Mouse (Mus musculus): ENCODE results near the gene Git1. TPM values are rescaled to one million over a fixed set of nuclear protein-coding genes. Genes with fewer than 3 reads are reported as not detected.
"Not testable (repeated sequence)": the region's sequence is repeated elsewhere in the genome, so short reads cannot be mapped to it uniquely, and the experiment has no call there.

Git1 gene
- polyA plus RNA-seq, 1 experiment = 566 TPM

- H3K4me3 ChIP-seq (ENCODE audit: control insufficient read depth, low read depth, low read length) = no peak overlapping the region
- H3K4me1 ChIP-seq (ENCODE audit: control insufficient read depth, insufficient read depth, low read length) = peaks cover 11% of the 10 kb centered on the region
- no peak overlapping the region for H3K27ac ChIP-seq (ENCODE audit: control insufficient read depth, insufficient read depth, low read depth, low read length)
- TF ChIP-seq POLR2A (IDR thresholded peaks at IDR 0.05; ENCODE audit: control insufficient read depth, low read depth, low read length) (no peak), CTCF (IDR thresholded peaks at IDR 0.05; ENCODE audit: control insufficient read depth, insufficient read depth, insufficient replicate concordance, low read depth, low read length) (no peak)
- H3K27me3 ChIP-seq (ENCODE audit: control insufficient read depth, insufficient read depth, low read length) = no peaks in the 10 kb centered on the region
- no peaks in the 10 kb centered on the region for H3K36me3 ChIP-seq (ENCODE audit: control insufficient read depth, insufficient read depth, low read length)
These were observed 27.5 kb downstream of the Git1 start for GRCm38 (mm10) chr11:77520601-77521529.

GRCm38 (mm10) chr11:77525804-77526486, 32.6 kb downstream of the Git1 start:
- no peak for TF ChIP-seq CTCF (IDR thresholded peaks at IDR 0.05; ENCODE audit: control insufficient read depth, insufficient read depth, insufficient replicate concordance, low read depth, low read length)
- no peak for TF ChIP-seq POLR2A (IDR thresholded peaks at IDR 0.05; ENCODE audit: control insufficient read depth, low read depth, low read length)
- Histone ChIP-seq H3K27ac (ENCODE audit: control insufficient read depth, insufficient read depth, low read depth, low read length) (no peak overlapping the region), H3K27me3 (ENCODE audit: control insufficient read depth, insufficient read depth, low read length) (no peaks in the 10 kb centered on the region), H3K4me3 (ENCODE audit: control insufficient read depth, low read depth, low read length) (no peak overlapping the region), H3K36me3 (ENCODE audit: control insufficient read depth, insufficient read depth, low read length) (no peaks in the 10 kb centered on the region), H3K4me1 (ENCODE audit: control insufficient read depth, insufficient read depth, low read length) (no peaks in the 10 kb centered on the region)

- not testable (repeated sequence) for H3K27me3 ChIP-seq (ENCODE audit: control insufficient read depth, insufficient read depth, low read length); H3K27ac ChIP-seq (ENCODE audit: control insufficient read depth, insufficient read depth, low read depth, low read length); H3K4me1 ChIP-seq (ENCODE audit: control insufficient read depth, insufficient read depth, low read length); H3K4me3 ChIP-seq (ENCODE audit: control insufficient read depth, low read depth, low read length); H3K36me3 ChIP-seq (ENCODE audit: control insufficient read depth, insufficient read depth, low read length)
These were observed 35.1 kb downstream of the Git1 start for GRCm38 (mm10) chr11:77528420-77528819.

- Histone ChIP-seq H3K4me1 (ENCODE audit: control insufficient read depth, insufficient read depth, low read length) (no peaks in the 10 kb centered on the region), H3K36me3 (ENCODE audit: control insufficient read depth, insufficient read depth, low read length) (no peaks in the 10 kb centered on the region; the same call in 1 of the 2 replicates), H3K27ac (ENCODE audit: control insufficient read depth, insufficient read depth, low read depth, low read length) (no peak overlapping the region), H3K27me3 (ENCODE audit: control insufficient read depth, insufficient read depth, low read length) (no peaks in the 10 kb centered on the region), H3K4me3 (ENCODE audit: control insufficient read depth, low read depth, low read length) (no peak overlapping the region)
- TF ChIP-seq POLR2A (IDR thresholded peaks at IDR 0.05; ENCODE audit: control insufficient read depth, low read depth, low read length) (no peak), CTCF (IDR thresholded peaks at IDR 0.05; ENCODE audit: control insufficient read depth, insufficient read depth, insufficient replicate concordance, low read depth, low read length) (no peak)
These were observed 36.3 kb downstream of the Git1 start for GRCm38 (mm10) chr11:77529644-77530043.

GRCm38 (mm10) chr11:77530862-77531261, 37.5 kb downstream of the Git1 start:
- Histone ChIP-seq H3K27me3 (ENCODE audit: control insufficient read depth, insufficient read depth, low read length) (no peaks in the 10 kb centered on the region), H3K36me3 (ENCODE audit: control insufficient read depth, insufficient read depth, low read length) (no peaks in the 10 kb centered on the region; the same call in 1 of the 2 replicates), H3K4me1 (ENCODE audit: control insufficient read depth, insufficient read depth, low read length) (no peaks in the 10 kb centered on the region), H3K27ac (ENCODE audit: control insufficient read depth, insufficient read depth, low read depth, low read length) (no peak overlapping the region), H3K4me3 (ENCODE audit: control insufficient read depth, low read depth, low read length) (no peak overlapping the region)
- TF ChIP-seq CTCF (IDR thresholded peaks at IDR 0.05; ENCODE audit: control insufficient read depth, insufficient read depth, insufficient replicate concordance, low read depth, low read length) (no peak), POLR2A (IDR thresholded peaks at IDR 0.05; ENCODE audit: control insufficient read depth, low read depth, low read length) (no peak)

- Histone ChIP-seq H3K27ac (ENCODE audit: control insufficient read depth, insufficient read depth, low read depth, low read length) (no peak overlapping the region), H3K27me3 (ENCODE audit: control insufficient read depth, insufficient read depth, low read length) (no peaks in the 10 kb centered on the region), H3K4me3 (ENCODE audit: control insufficient read depth, low read depth, low read length) (no peak overlapping the region), H3K36me3 (ENCODE audit: control insufficient read depth, insufficient read depth, low read length) (no peaks in the 10 kb centered on the region; the same call in 1 of the 2 replicates), H3K4me1 (ENCODE audit: control insufficient read depth, insufficient read depth, low read length) (no peaks in the 10 kb centered on the region)
- no peak for TF ChIP-seq CTCF (IDR thresholded peaks at IDR 0.05; ENCODE audit: control insufficient read depth, insufficient read depth, insufficient replicate concordance, low read depth, low read length)
- TF ChIP-seq POLR2A (IDR thresholded peaks at IDR 0.05; ENCODE audit: control insufficient read depth, low read depth, low read length) = no peak
These were observed 39.0 kb downstream of the Git1 start for GRCm38 (mm10) chr11:77532202-77532846.

GRCm38 (mm10) chr11:77545261-77545660, 51.9 kb downstream of the Git1 start:
- H3K27me3 ChIP-seq (ENCODE audit: control insufficient read depth, insufficient read depth, low read length) = no peaks in the 10 kb centered on the region
- H3K4me3 ChIP-seq (ENCODE audit: control insufficient read depth, low read depth, low read length) = no peak overlapping the region
- TF ChIP-seq CTCF (IDR thresholded peaks at IDR 0.05; ENCODE audit: control insufficient read depth, insufficient read depth, insufficient replicate concordance, low read depth, low read length) = no peak
- no peak for TF ChIP-seq POLR2A (IDR thresholded peaks at IDR 0.05; ENCODE audit: control insufficient read depth, low read depth, low read length)
- peaks cover 2% of the 10 kb centered on the region for H3K36me3 ChIP-seq (ENCODE audit: control insufficient read depth, insufficient read depth, low read length)
- no peak overlapping the region for H3K27ac ChIP-seq (ENCODE audit: control insufficient read depth, insufficient read depth, low read depth, low read length)
- H3K4me1 ChIP-seq (ENCODE audit: control insufficient read depth, insufficient read depth, low read length) = no peaks in the 10 kb centered on the region

Other genes starting within 250 kb of the Git1 start
- gene Coro6, start 31.2 kb upstream of the Git1 start, polyA plus RNA-seq (2012; rRNA removed) = 2.7 TPM in 2 replicates
- gene Ankrd13b, start 3.9 kb upstream of the Git1 start, polyA plus RNA-seq (2012; rRNA removed) = 2.9 and 3.6 TPM in 2 replicates
- gene Abhd15, start 21.6 kb downstream of the Git1 start, polyA plus RNA-seq (2012; rRNA removed) = 0.17 and 0.28 TPM in 2 replicates
- gene Trp53i13, start 22.4 kb downstream of the Git1 start, polyA plus RNA-seq (2012; rRNA removed) = 46.7 and 54.1 TPM in 2 replicates
- not detected in 2 replicates for gene Gm10392, start 25.6 kb downstream of the Git1 start, polyA plus RNA-seq (2012; rRNA removed)
- gene Taok1, start 114.3 kb downstream of the Git1 start, polyA plus RNA-seq (2012; rRNA removed) = 4.5 and 5.8 TPM in 2 replicates
- gene Nufip2, start 192.6 kb downstream of the Git1 start, polyA plus RNA-seq (2012; rRNA removed) = 12.1 and 14.4 TPM in 2 replicates
- not detected in 2 replicates for gene Cryba1, start 231.7 kb downstream of the Git1 start, polyA plus RNA-seq (2012; rRNA removed)